Mouse (Mus musculus) embryonic fibroblast, embryonic 13.5 days (primary cell): Measurements from ENCODE around the gene Tor3a.

ENCODE experiments used
- CTCF ChIP-seq: IDR thresholded peaks from 2 replicates; pipeline ENCODE4 v1.5.1; 2011; ENCODE audit warnings: mild to moderate bottlenecking, control low read depth, low read length, moderate library complexity, borderline replicate concordance; ENCODE audit not compliant: insufficient read depth
- POLR2A ChIP-seq: IDR thresholded peaks from 2 replicates; pipeline ENCODE4 v1.6.1; 2011; ENCODE audit warnings: low read depth, mild to moderate bottlenecking, control low read depth, low read length, moderate library complexity

DNA sequence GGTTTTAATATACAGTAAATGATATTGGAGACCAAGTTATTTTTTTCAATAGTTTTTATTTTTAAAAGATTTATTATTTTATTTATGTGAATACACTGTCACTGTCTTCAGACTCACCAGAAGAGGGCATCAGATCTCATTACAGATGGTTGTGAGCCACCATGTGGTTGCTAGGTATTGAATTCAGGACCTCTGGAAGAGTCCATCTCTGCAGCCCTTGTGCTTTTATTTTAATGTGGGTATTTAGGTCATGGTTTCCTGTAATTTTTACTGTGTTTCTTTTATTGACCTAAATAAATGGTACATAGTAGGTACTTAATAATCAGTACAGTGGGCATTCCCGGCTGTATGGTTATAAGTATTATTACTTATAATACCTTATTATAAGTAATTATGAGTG, 59.4 kb downstream of the Tor3a start:
- TF ChIP-seq CTCF (no peak), POLR2A (no peak)
